Mouse (Mus musculus): ENCODE measurements around the gene Spred3.
"Not testable (repeated sequence)": the region's sequence is repeated elsewhere in the genome, so short reads cannot be mapped to it uniquely, and the experiment has no call there.

The Spred3 gene

GRCm38 (mm10) chr7:29169231-29170065 lies 763 bp downstream of the Spred3 start:
- no peak for DNase-seq (ENCODE audit: low read depth, low spot score)

GRCm38 (mm10) chr7:29168791-29169230 lies 1.4 kb downstream of the Spred3 start:
- no peak for DNase-seq (ENCODE audit: low read depth, low spot score)

GRCm38 (mm10) chr7:29168121-29168695 lies 2.0 kb downstream of the Spred3 start:
- DNase-seq (ENCODE audit: low read depth, low spot score): no peak

GRCm38 (mm10) chr7:29167656-29168055 lies 2.6 kb downstream of the Spred3 start:
- DNase-seq (ENCODE audit: low read depth, low spot score): no peak

- no peak for DNase-seq (ENCODE audit: low read depth, low spot score)
Observed at GRCm38 (mm10) chr7:29162750-29163525, 7.3 kb downstream of the Spred3 start.

GRCm38 (mm10) chr7:29162294-29162693 lies 7.9 kb downstream of the Spred3 start:
- no peak for DNase-seq (ENCODE audit: low read depth, low spot score)

- DNase-seq (ENCODE audit: low read depth, low spot score): no peak
Observed at GRCm38 (mm10) chr7:29158264-29158663, 11.9 kb downstream of the Spred3 start.

- peak; percentile 55 for DNase-seq (ENCODE audit: low read depth, low spot score)
Observed at GRCm38 (mm10) chr7:29155838-29156782, 14.1 kb downstream of the Spred3 start, which contains the start of gene Fam98c. Fam98c (minus strand) TSS chr7:29156234.

- DNase-seq (ENCODE audit: low read depth, low spot score): peak; percentile 68
Observed at GRCm38 (mm10) chr7:29155196-29155837, 14.9 kb downstream of the Spred3 start.

- DNase-seq (ENCODE audit: low read depth, low spot score): no peak
Observed at GRCm38 (mm10) chr7:29154018-29154720, 16.0 kb downstream of the Spred3 start.

- no peak for DNase-seq (ENCODE audit: low read depth, low spot score)
Observed at GRCm38 (mm10) chr7:29151486-29151885, 18.7 kb downstream of the Spred3 start.

GRCm38 (mm10) chr7:29148771-29149170 lies 21.4 kb downstream of the Spred3 start:
- no peak for DNase-seq (ENCODE audit: low read depth, low spot score)

- DNase-seq (ENCODE audit: low read depth, low spot score): no peak
Observed at GRCm38 (mm10) chr7:29146625-29147367, 23.4 kb downstream of the Spred3 start.

GRCm38 (mm10) chr7:29144006-29144405 lies 26.2 kb downstream of the Spred3 start:
- no peak for DNase-seq (ENCODE audit: low read depth, low spot score)

GRCm38 (mm10) chr7:29141416-29141815 lies 28.8 kb downstream of the Spred3 start:
- DNase-seq (ENCODE audit: low read depth, low spot score): no peak

- DNase-seq (ENCODE audit: low read depth, low spot score): not testable (repeated sequence)
Observed at GRCm38 (mm10) chr7:29139237-29139636, 31.0 kb downstream of the Spred3 start.

GRCm38 (mm10) chr7:29137429-29137828 lies 32.8 kb downstream of the Spred3 start:
- no peak for DNase-seq (ENCODE audit: low read depth, low spot score)

GRCm38 (mm10) chr7:29134693-29135386 lies 35.4 kb downstream of the Spred3 start, which contains the start of gene Rasgrp4:
Rasgrp4 (plus strand) TSS chr7:29134851.
- no peak for DNase-seq (ENCODE audit: low read depth, low spot score)

All from retina, adult 2 months (tissue).